Mouse (Mus musculus) gastrocnemius, postnatal 25 days (tissue): ENCODE results near the gene Usp2. TPM values are rescaled to one million over a fixed set of nuclear protein-coding genes. Genes with fewer than 3 reads are reported as not detected.

Source experiments
- DNase-seq: peaks from one replicate; pipeline ENCODE4 v3.0.0; 2022
- total RNA-seq, 2 experiments: library from RNA; stranded (reverse); gene quantifications; 1 replicate in 1 of 2; 2 replicates in 1 of 2; pipeline ENCODE4 v1.2.3; 2021

The Usp2 gene
- total RNA-seq, 2 experiments from 2014 or later = 160 to 313 TPM

DNA sequence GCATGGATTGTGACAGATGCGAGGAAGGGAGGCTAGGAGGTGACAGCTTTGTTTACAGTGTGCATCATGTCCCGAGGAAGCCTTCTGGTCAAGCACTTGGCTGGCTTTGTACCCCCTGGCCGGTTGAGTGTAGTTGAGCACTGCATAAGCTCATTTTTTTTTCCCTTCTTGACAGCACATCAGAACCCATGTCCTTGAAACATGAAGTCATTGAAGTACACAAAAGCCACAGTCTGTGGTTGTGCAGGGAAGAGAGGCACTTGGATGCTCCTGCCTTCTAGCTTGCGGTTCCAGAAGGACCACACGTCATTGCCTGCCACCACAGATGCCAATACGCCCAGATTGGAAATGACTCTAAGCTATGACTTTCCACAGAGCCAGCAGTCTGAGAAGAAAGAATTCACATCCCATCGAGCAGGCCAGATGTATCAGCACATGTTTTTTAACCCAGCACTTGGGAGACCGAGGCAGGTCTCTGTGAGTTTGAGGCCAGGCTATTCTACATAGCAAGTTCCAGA is 53.2 kb downstream of the Usp2 start:
- DNase-seq = no peak

GRCm38 (mm10) chr9:44124317-44124716 is 57.5 kb downstream of the Usp2 start:
- no peak for DNase-seq

GRCm38 (mm10) chr9:44125026-44125425 is 58.2 kb downstream of the Usp2 start:
- DNase-seq = no peak

DNA sequence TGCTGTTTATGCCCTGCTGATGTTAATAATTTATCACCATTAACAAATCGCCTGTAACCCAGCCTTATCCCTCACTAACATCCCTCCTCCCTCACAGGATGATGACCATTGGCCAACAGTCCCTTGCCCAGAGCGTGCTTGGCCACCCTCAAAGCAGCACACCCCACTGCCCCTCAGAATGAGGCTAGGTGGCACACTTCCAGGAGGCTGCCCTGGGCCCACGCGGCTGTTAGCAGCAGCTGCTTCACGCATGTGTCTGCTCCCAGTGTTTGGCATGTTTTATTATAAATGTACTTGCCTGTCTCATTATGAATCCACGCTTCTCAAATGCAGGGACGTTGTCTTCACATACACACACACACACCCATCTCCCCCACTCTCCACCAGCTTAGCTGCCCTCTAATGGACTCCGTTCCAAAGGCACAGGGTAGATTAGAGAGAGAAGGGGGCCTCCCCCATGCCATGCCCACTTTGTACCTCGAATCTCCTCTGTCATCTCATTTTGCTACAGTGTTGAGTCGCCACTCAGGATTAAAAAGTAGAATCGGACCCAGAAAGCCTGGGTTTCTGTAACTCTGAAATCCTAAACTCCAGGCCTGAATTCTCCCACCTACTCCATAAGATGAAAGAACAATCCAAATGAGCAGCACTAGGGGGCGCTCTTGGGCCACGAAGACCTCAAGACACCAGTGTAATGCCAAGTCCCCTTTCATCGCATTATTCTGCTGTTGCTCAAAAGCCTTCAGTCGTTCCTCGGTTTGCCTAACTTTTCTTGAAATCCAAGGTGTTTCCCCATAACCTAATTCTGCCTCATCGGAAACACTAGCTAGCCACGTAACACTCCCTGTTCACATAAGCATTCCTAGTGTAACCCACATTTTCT is 59.0 kb downstream of the Usp2 start:
- DNase-seq = peak; percentile 65

DNA sequence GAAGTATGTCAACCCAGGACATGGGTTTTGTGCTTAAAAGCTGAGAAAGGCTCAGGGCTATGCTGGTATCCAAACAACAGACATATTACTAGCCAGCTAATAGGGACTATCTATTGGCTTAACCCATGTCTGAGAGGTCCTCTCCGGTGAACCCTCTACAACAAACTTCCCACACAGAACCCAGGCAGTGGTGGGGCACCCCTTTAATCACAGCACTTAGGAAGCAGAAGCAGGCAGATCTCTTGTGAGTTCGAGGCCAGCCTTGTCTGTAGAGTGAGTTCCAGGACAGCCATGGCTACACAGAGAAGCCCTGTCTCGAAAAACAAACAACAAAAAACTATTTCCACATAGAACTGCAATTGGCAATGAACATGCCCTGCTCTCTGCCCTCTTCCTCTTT is 59.9 kb downstream of the Usp2 start:
- no peak for DNase-seq

DNA sequence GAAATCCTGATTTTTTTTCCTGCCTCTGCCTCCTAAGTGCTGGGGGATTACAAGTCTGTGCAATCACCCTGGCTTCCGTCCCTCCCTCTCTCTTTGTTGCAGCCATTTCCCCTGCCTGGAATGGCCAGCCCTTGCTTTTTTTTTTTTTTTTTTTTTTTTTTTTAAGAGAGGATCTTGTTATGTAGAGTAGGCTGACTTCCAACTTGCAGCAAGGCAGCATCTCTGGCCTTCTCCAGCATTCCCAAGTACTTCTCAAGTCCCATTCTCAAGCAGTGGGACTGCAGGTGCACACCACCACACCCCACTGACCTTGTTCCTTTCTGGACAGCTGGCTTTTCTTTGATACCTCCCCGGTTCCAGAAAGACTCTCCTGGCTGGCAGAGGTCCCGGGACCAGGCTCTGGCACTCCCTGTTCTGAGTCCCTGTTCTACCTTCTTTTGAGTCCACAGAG is 60.6 kb downstream of the Usp2 start:
- DNase-seq = peak; percentile 46

GRCm38 (mm10) chr9:44129633-44130032 is 62.8 kb downstream of the Usp2 start:
- no peak for DNase-seq

GRCm38 (mm10) chr9:44130034-44130433 is 63.2 kb downstream of the Usp2 start:
- DNase-seq = peak; percentile 82

- peak; percentile 47 for DNase-seq
Measured at GRCm38 (mm10) chr9:44130581-44131275, 63.9 kb downstream of the Usp2 start.

GRCm38 (mm10) chr9:44131276-44131590 is 64.4 kb downstream of the Usp2 start:
- no peak for DNase-seq

- DNase-seq = no peak
Measured at GRCm38 (mm10) chr9:44132200-44132599, 65.4 kb downstream of the Usp2 start.

- no peak for DNase-seq
Measured at GRCm38 (mm10) chr9:44133287-44133686, 66.5 kb downstream of the Usp2 start.

GRCm38 (mm10) chr9:44134101-44134850 is 67.5 kb downstream of the Usp2 start, which contains the start of gene Mcam:
TSS of gene Mcam (plus strand) at chr9:44134469.
- DNase-seq = peak; percentile 75

DNA sequence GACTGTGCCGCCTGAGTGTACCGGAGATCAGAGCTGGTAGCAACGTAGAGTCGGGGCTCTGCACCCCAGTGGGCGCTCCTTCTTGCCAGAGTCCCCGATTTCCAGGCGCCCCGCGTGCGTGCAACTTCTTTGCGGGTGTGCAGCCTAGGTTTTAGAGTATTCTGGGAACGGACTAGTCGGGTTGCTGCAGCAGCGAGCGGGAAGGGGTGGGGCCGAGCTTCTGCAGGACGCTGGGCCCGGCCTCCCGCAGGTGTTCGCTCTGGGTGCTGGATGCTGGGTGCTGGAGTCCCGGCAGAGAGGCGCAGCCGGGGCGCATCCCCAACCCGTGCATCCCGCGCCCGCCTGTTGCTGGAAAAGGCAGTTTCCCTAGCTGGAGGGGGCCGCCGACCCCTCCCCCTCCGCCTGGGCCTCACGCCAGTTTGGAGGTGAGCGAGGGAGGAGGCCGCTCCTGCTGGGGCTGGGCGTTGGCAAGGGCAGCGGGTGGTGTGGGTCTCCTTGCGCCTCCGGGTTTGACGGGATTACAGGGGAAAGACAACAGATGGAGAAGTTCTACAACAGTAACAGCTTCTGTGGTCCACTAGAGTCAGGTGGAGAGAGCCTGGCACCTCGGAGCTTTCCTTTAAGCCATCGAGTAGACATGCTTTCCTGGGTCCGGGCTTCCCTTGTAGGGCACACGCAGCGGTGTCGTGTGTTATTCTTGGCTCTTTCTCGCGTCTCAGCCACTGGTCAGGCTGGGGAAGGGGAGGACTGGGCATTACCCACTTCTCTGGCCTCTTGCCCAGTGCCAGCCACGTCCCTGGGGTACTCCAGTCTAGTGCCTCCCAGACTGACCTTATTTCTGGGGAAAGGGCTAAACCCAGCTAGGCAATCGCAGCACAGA is 68.3 kb downstream of the Usp2 start:
- peak; percentile 55 for DNase-seq

DNA sequence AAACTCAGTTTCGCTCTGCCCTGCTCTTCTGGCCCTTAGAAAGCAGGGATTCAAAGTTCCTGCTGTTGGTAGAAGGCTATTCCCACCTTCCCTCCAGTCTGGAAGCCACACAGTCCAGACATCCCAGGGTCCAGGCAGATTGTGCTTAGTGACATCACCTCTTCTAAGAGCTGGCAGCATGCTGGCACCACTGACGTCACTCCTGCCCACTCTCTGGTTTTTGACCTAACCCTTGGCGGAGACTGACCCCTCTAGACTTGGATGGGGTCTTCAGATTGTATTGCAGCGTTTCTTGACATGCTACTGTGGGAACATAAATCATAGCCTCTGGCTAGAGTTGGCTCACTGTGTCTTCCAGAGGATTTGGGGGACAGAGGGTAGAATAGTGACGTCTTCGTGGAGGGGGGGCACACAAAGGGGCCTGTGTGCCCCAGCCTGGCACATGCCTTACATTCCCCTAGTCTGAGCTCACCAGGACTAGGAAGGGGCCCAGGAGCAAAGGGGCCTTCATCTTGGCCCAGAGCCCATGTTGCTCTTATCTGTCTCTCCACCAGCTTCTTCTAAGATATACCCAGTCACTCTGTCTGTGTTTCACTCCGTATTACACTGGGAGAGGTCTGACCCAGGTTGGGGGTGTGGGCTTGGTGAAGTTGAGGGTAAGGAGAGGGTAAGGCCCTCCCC is 69.0 kb downstream of the Usp2 start:
- no peak for DNase-seq

GRCm38 (mm10) chr9:44137846-44138245 is 71.0 kb downstream of the Usp2 start:
- DNase-seq = no peak

- DNase-seq = no peak
Measured at GRCm38 (mm10) chr9:44141951-44142350, 75.1 kb downstream of the Usp2 start.

DNA sequence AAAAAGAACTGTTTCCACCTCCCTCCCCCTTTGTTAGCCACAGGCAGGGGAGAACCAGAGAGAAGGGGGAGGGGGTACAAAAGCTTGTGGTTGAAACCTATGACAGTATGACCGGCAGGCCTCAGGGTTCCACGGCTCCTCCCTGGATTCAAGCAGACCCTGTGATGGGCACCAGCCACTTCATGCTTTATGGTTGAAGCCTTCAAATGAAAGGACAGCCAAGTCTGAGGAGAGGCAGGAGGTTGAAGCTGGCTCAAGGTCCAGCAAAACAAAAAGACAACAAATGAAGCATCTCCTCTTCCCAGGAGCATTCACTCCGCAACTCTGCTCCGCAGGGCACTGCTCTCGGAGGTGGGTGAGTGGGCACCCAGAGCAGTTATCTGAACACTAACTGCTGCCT is 76.6 kb downstream of the Usp2 start:
- DNase-seq = no peak

DNA sequence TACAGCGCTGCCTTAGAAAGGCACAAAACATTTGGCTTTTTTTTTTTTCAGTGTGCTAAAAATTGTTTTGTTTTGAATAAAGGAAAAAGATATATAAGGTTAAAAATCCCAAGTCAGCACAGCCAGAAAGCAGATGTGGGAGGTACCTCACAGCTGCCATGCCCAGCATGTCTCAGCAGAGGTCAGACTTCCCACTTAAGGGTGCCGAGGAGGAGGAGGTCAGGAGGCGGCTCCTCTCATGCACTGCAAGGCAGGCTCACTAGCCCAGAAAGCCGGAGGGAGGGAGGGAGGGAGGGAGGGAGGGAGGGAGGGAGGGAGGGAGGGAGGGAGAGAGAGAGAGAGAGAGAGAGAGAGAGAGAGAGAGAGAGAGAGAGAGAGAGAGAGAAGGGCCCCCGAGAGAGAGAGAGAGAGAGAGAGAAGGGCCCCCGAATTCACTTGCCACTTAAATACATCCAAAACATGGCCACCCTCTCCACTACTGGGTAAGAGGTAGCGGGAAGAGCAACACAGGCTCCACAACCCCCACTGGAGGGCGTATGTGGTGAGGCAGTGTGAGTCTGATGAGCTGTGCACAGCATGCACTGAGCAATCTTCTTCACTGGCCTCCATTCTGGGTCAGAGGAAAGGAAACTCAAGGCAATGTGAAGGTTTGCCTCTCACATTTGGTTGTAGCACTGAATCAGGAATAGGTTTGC is 77.3 kb downstream of the Usp2 start:
- DNase-seq = peak; percentile 42

DNA sequence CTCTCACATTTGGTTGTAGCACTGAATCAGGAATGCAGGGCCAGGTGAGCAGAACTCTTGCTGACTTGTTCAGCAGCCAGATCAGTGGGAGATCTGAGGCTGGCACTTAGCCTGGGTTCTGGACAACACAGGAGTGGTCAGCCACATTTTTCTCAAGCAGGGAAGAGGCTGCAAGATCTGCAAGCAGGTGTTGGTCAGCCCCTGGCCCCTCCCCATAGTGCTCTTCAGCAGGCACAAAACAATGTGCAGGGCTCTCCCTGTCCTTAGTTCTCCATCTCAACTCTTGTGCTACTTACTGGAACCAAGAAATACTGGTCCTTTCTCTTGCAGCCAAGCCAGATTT is 77.9 kb downstream of the Usp2 start:
- no peak for DNase-seq
